Mouse (Mus musculus): ENCODE data around the gene Mical2. TPM values are rescaled to one million over a fixed set of nuclear protein-coding genes. Genes with fewer than 3 reads are reported as not detected.

The Mical2 gene
- under 1 TPM in 1 of 2 experiments, not detected in 1; 0.81 TPM for total RNA-seq (2023)

GRCm38 (mm10) chr7:112225615-112226262, at the start of gene Mical2:
Gene Mical2, plus strand, starts transcription at chr7:112225856.

DNA sequence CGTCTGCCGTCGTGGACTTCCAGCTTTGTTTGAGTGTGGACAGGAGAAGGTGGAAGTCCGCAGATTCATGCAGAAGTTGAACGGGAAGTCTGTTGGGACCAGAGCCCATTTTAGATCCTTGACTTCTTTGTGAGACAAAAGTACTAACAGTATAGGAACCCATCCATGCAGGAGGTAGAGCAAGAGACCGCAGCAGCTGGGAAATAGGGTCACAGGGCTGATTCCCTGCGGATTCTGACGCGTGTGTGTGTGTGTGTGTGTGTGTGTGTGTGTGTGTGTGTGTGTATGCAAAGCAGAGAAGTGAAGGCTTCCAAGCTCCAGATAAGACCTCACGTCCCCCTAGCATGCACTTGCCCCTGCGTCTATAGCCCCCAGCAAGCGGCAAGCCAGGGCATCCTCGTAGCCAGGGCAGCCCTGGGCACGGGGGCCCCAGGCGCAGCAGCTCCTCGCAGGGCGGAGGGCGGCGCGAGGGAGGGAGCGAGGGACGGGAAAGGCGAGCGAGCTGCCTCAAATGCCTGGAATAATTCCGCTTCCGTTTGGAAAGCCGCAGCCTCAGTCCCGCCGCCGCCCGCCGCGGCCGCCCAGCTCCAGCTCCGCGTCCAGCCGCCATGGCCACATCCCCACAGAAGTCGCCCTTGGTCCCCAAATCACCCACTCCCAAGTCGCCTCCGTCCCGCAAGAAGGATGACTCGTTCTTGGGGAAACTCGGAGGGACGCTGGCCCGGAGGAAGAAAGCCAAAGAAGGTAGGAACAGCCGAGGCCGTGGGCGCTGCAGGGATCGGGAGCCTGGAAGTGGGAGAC, 201.9 kb downstream of the Mical2 start, which contains the start of gene Parva:
TSS of gene Parva (plus strand) at position 149 of the 801 bp plus-strand sequence.

Other genes with a start within 250 kb of the Mical2 start
- 10 to 100 TPM; 53.0 to 55.3 TPM for gene Usp47, start 202.4 kb upstream of the Mical2 start, total RNA-seq (2023)
- not detected for gene Dkk3, start 66.8 kb upstream of the Mical2 start, total RNA-seq (2023)
- not detected for gene Parva, start 201.6 kb downstream of the Mical2 start, total RNA-seq (2023)